Mouse (Mus musculus): ENCODE data around the gene Gprc6a. TPM values are rescaled to one million over a fixed set of nuclear protein-coding genes. Genes with fewer than 3 reads are reported as not detected.
A peak's percentile ranks its signal among the peaks of the same experiment; 100 is the strongest.

Gprc6a gene
- polyA plus RNA-seq (2015; fragmentation: Nextera tagmentation; extraction: Ambion mirVana): 0.06 and 0.12 TPM in 2 replicates

DNA sequence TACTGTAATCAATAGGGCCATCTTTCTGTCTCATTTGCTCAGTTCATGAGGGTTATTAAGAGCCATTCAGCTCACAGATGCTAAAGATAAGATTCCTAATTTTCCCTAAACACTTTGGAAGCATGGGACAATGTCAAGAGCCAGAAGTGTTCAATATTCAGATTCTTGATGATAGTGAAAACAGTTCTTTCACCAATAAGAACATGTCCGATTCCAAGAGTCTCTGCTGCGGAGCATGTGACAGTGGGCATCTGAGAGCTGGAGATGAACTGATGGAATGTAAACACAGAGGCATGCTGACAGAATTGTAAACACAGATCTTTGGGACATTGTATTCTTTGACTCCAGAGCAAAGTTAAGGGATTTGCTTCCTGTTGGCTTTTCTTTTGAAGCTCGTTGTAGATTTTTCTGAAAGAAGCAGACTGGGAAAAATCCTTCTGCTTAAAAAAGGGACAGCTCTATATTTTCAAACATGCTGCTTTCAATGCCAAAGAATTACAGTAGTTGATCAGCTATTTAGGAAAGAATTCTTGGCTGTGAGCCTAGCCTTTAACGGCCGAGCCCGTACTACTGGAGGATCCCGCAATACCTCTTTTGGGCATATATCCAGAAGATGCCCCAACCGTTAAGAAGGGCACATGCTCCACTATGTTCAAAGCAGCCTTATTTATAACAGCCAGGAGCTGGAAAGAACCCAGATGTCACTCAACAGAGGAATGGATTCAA is at the start of gene Gprc6a:
TSS of gene Gprc6a (minus strand) at position 51 of the 726 bp plus-strand sequence.
- H3K36me3 ChIP-seq (replicated peaks): no peaks in the 10 kb centered on the region
- H3K4me3 ChIP-seq (replicated peaks): no peak within 1 kb of the TSS
- no peaks in the 10 kb centered on the region for H3K27me3 ChIP-seq
- H3K27ac ChIP-seq (replicated peaks): no peak within 1 kb of the TSS
- H3K4me2 ChIP-seq: no peak within 1 kb of the TSS
- H3K9me3 ChIP-seq (replicated peaks): no peaks in the 10 kb centered on the region
- no peaks in the 10 kb centered on the region for H3K4me1 ChIP-seq (replicated peaks)
- WGBS (ENCODE audit: insufficient replicate concordance): 63% methylated on average over 8 of the region's 8 CpGs
- ATAC-seq (ENCODE audit: insufficient read depth): no peak; the same call in 1 of the 2 replicates
- H3K9ac ChIP-seq: no peak within 1 kb of the TSS

DNA sequence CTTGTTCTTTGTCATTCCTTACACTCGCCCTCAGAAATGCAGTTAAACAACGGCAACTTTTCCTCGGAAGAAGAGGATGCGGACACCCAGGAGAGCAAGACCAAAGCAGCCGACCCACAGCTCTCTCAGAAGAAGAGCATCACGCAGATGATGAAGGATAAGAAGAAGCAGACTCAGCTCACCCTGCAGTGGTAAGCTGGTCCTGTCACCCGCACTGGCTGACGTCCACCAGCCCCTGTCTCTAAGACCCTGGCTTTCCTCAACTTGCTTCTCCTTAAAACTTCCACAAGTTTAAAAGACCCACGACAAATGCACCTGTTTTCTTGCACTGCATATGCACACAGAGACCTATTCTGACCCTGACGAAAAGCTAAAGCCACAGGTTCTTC is 47.0 kb upstream of the Gprc6a start:
- H3K9me3 ChIP-seq (replicated peaks): no peaks in the 10 kb centered on the region
- no peak overlapping the region for H3K9ac ChIP-seq
- 11% methylated on average over 10 of the region's 10 CpGs for WGBS (ENCODE audit: insufficient replicate concordance)
- ATAC-seq (ENCODE audit: insufficient read depth): no peak
- peak overlapping the region; percentile 55 for H3K4me2 ChIP-seq
- H3K4me1 ChIP-seq (replicated peaks): no peaks in the 10 kb centered on the region
- H3K36me3 ChIP-seq (replicated peaks): no peaks in the 10 kb centered on the region
- H3K27ac ChIP-seq (replicated peaks): no peak overlapping the region
- peaks cover 25% of the 10 kb centered on the region for H3K27me3 ChIP-seq
- H3K4me3 ChIP-seq (replicated peaks): no peak overlapping the region

DNA sequence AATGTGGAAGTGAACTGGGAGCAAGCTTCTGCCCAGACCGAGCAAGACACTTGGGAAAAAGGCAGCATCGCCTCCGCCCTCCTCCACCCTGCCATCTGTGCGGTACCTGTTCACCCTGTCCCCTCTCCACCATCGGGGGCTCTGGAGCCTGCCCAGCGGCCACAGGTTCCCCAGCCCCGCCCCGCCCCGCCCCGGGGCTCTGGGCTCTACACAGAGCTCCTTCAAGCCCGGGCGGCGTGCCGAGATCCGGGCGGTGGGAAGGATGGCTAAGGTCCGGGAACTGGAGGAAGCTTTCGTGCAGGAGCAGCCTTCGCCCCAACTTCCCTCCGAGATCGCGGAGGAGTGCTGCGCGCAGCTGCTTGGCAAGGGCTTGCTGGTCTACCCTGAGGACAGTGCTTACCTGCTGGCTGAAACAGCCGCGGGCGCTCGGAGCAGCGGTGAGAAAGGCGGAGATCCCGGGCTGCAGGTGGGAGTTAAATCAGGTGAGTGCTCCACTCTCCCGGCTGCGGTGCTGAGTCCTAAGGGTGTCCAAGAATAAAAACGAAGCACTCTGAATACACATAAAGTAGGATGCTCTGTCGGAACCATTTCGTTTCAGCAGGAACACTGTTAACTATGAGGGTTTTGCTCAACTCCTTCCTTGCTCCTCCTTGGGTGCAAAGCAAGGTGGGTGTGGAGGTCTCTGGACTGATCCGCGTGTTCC is 46.4 kb upstream of the Gprc6a start, which contains the start of gene Rfx6:
TSS of gene Rfx6 (plus strand) at position 209 of the 703 bp plus-strand sequence.
- Histone ChIP-seq H3K9me3 (replicated peaks) (no peaks in the 10 kb centered on the region), H3K4me2 (peak within 1 kb of the TSS; percentile 55), H3K36me3 (replicated peaks) (no peaks in the 10 kb centered on the region), H3K4me1 (replicated peaks) (no peaks in the 10 kb centered on the region), H3K9ac (no peak within 1 kb of the TSS), H3K27me3 (peaks cover 25% of the 10 kb centered on the region), H3K27ac (replicated peaks) (no peak within 1 kb of the TSS), H3K4me3 (replicated peaks) (peak within 1 kb of the TSS; percentile 38)
- 2% methylated on average over 38 of the region's 38 CpGs for WGBS (ENCODE audit: insufficient replicate concordance)
- no peak for ATAC-seq (ENCODE audit: insufficient read depth)

DNA sequence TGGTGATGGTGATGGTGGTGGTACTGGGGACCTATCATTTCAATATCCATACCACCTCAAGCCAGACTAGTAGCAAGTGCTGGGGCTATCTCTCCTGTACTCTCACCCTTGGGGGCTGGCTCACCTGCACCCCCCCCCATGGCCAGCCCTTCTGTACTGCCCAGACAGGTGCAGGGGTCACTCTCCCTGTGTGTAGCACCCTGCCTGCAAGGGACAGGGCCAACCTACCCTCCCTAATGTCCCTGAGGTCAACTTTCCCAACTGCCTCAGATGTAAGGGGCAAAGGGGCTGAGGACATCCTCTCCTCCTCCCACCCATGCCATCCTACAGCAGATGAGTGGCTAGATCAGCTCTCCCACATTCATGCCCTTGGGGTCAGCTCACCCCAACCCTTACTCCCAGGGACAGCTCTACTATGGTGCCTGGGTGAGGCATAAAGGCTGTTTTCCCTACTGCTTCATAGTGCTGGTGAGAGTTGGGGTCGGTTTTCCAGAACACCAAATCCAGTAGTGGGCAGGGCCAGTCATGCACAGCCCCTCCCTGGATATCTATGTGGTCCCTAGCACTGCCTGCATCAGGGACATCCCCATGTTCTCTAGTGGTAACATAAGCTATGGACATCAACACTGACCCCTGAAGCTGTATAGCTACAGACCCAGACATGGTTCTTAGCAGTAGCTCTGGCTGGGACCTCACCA is 41.0 kb upstream of the Gprc6a start:
- 24% methylated on average over 1 of the region's 1 CpGs for WGBS (ENCODE audit: insufficient replicate concordance)
- no peak overlapping the region for H3K4me3 ChIP-seq (replicated peaks)
- ATAC-seq (ENCODE audit: insufficient read depth): no peak

DNA sequence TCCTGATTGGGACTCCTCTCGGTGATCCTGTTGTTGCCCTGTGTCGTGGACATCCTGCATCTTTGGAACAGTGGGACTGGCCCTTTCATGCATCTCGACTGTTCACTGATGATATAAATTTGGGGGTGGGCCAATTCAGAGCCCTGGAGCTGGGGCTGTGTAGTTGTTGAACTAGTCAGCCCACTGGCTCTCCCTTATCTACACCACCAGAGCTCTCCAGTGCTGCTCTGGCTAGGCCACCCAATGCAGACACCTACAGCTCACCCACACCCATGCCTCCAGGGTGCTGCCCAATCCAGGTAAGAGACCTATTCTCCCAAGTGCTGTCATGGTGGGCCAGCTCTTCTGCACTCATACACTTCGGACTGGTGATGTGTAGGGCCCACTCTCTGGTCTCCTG is 40.3 kb upstream of the Gprc6a start:
- no peak overlapping the region for H3K4me3 ChIP-seq (replicated peaks)
- H3K27ac ChIP-seq (replicated peaks): no peak overlapping the region
- H3K9me3 ChIP-seq (replicated peaks): no peaks in the 10 kb centered on the region
- WGBS (ENCODE audit: insufficient replicate concordance): 50% methylated on average over 4 of the region's 4 CpGs
- ATAC-seq (ENCODE audit: insufficient read depth): no peak
- H3K4me1 ChIP-seq (replicated peaks): no peaks in the 10 kb centered on the region
- H3K9ac ChIP-seq: no peak overlapping the region
- H3K36me3 ChIP-seq (replicated peaks): no peaks in the 10 kb centered on the region
- H3K27me3 ChIP-seq: peaks cover 5% of the 10 kb centered on the region
- H3K4me2 ChIP-seq: no peak overlapping the region

More for the DNA sequence above, 41.0 kb upstream of the Gprc6a start:
- Histone ChIP-seq H3K36me3 (replicated peaks) (no peaks in the 10 kb centered on the region), H3K4me1 (replicated peaks) (no peaks in the 10 kb centered on the region), H3K9me3 (replicated peaks) (no peaks in the 10 kb centered on the region), H3K27ac (replicated peaks) (no peak overlapping the region), H3K27me3 (peaks cover 11% of the 10 kb centered on the region), H3K9ac (no peak overlapping the region), H3K4me2 (no peak overlapping the region)

DNA sequence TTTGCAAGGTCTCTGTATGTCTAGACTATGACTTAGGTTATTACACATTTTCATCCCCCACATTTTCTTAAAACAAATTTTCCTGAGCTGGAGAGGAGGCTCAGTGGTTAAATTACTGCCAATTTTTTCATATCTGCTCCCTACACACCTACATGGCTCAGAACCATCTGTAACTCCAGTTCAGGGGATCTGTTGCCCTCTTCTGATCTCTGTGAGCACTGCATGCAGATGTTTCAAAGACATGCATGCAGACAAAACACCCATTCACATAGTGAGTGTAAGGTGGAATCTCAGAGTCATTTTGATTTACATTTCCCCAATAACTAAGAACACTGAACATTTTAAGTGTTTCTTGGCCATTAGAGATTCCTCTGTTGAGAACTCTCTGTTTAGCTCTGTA is 38.1 kb upstream of the Gprc6a start:
- Histone ChIP-seq H3K9ac (no peak overlapping the region), H3K27me3 (no peaks in the 10 kb centered on the region), H3K4me1 (replicated peaks) (no peaks in the 10 kb centered on the region), H3K4me3 (replicated peaks) (no peak overlapping the region), H3K27ac (replicated peaks) (no peak overlapping the region), H3K36me3 (replicated peaks) (no peaks in the 10 kb centered on the region), H3K9me3 (replicated peaks) (no peaks in the 10 kb centered on the region), H3K4me2 (no peak overlapping the region)
- no peak for ATAC-seq (ENCODE audit: insufficient read depth)

DNA sequence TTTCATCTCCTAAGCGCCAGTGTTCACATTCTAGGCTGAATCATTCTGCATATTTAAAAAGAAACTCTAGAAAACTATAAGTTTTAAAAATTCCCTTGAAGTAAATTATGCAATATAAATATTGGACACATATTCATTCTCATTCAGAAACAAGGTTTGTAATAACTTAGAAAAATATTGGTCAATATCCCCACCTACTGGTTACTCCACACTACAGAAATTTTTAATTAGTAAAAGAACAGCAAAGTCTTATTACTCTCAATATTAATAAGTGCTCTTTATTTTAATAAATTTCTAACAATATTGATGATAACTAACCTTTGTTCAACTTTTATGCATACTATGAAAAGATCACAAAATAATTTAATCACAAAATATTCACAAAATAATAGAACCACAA is 26.1 kb upstream of the Gprc6a start:
- Histone ChIP-seq H3K4me2 (no peak overlapping the region), H3K36me3 (replicated peaks) (no peaks in the 10 kb centered on the region), H3K9me3 (replicated peaks) (no peaks in the 10 kb centered on the region), H3K4me3 (replicated peaks) (no peak overlapping the region), H3K27ac (replicated peaks) (no peak overlapping the region), H3K9ac (no peak overlapping the region), H3K27me3 (no peaks in the 10 kb centered on the region), H3K4me1 (replicated peaks) (no peaks in the 10 kb centered on the region)
- no peak for ATAC-seq (ENCODE audit: insufficient read depth)
- 52% methylated on average over 1 of the region's 1 CpGs for WGBS (ENCODE audit: insufficient replicate concordance)

DNA sequence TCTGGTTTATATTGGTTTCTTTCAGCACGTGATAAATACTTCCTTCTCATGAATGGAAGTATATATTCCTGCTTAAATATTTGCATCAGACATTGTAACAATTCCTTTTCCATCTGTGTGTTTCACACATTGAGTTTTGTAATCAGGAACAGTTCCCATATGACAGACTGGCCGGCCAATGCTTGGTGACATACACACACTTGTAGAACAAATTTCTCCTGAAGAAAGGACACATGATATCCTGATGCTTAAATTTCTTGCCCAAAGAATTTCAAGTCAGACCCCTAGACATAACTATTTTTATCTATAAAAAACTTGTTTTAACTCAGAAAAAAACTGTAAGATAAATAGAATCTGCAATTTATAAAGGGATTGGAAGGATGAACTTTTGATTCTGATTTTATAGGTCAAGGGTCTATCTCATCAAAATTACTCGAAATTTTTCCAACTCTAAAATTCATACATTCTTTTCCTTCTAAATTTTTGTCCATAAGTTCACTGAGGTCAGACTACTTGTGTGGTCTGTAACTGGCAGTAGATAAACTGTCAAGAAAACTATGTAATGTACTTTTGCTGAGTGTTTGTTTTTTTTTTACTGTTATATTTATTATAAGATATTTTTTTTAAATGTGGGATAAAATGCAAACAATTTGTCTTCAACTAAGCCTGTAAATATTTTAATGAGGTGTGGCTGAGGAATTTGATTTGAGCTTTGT is 18.4 kb upstream of the Gprc6a start:
- H3K27me3 ChIP-seq: no peaks in the 10 kb centered on the region
- no peaks in the 10 kb centered on the region for H3K9me3 ChIP-seq (replicated peaks)
- WGBS (ENCODE audit: insufficient replicate concordance): 34% methylated on average over 3 of the region's 3 CpGs
- no peak for ATAC-seq (ENCODE audit: insufficient read depth)
- H3K36me3 ChIP-seq (replicated peaks): no peaks in the 10 kb centered on the region
- H3K4me1 ChIP-seq (replicated peaks): no peaks in the 10 kb centered on the region
- H3K9ac ChIP-seq: no peak overlapping the region
- no peak overlapping the region for H3K27ac ChIP-seq (replicated peaks)
- no peak overlapping the region for H3K4me2 ChIP-seq
- no peak overlapping the region for H3K4me3 ChIP-seq (replicated peaks)

DNA sequence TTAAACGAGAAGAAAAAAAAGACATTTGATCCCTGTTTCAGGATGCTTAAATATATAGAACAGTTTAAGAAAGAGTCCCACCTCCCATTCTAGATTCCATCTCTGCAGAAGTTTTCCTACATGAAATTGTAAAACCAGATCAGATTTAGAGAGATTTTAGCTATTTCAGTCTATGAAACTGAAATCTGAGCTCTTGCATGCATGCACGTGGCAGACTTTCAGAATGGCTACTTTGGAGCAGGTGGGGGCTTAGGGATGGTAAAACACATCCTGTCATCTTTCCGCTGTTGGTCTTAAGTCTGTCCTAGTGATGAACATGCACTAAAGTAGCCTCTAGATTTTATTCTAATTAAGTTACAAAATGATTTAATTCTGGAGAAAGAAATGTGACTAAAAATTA is 10.1 kb downstream of the Gprc6a start:
- no peak overlapping the region for H3K27ac ChIP-seq (replicated peaks)
- WGBS (ENCODE audit: insufficient replicate concordance): 63% methylated on average over 3 of the region's 3 CpGs

DNA sequence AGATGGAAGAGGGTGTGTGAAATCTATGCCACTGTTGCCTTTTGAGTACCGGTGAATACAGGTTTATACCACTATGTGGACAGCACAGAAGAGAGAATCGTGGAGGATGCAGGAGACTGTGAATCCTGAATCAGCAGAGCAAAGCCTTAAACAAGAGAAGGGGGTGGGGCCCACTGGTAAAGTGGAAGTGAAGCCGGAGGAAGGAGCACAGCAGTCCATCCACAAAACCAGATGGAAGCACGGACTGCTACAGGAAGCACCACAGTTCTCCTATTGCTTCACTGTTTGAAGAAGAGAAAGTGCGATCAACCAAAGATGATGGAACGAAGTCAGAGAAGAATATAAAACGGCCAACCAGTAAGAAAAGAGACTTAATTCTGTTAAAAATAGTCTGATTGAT is 11.1 kb downstream of the Gprc6a start:
- Histone ChIP-seq H3K27ac (replicated peaks) (no peak overlapping the region), H3K4me1 (replicated peaks) (no peaks in the 10 kb centered on the region), H3K9me3 (replicated peaks) (no peaks in the 10 kb centered on the region), H3K4me3 (replicated peaks) (no peak overlapping the region), H3K4me2 (no peak overlapping the region), H3K9ac (no peak overlapping the region), H3K36me3 (replicated peaks) (no peaks in the 10 kb centered on the region), H3K27me3 (no peaks in the 10 kb centered on the region)
- 53% methylated on average over 7 of the region's 7 CpGs for WGBS (ENCODE audit: insufficient replicate concordance)
- ATAC-seq (ENCODE audit: insufficient read depth): no peak

More for the DNA sequence above, 10.1 kb downstream of the Gprc6a start:
- no peaks in the 10 kb centered on the region for H3K4me1 ChIP-seq (replicated peaks)
- H3K36me3 ChIP-seq (replicated peaks): no peaks in the 10 kb centered on the region
- no peak for ATAC-seq (ENCODE audit: insufficient read depth)
- no peaks in the 10 kb centered on the region for H3K27me3 ChIP-seq
- no peak overlapping the region for H3K4me2 ChIP-seq
- no peak overlapping the region for H3K4me3 ChIP-seq (replicated peaks)
- no peak overlapping the region for H3K9ac ChIP-seq
- H3K9me3 ChIP-seq (replicated peaks): no peaks in the 10 kb centered on the region

DNA sequence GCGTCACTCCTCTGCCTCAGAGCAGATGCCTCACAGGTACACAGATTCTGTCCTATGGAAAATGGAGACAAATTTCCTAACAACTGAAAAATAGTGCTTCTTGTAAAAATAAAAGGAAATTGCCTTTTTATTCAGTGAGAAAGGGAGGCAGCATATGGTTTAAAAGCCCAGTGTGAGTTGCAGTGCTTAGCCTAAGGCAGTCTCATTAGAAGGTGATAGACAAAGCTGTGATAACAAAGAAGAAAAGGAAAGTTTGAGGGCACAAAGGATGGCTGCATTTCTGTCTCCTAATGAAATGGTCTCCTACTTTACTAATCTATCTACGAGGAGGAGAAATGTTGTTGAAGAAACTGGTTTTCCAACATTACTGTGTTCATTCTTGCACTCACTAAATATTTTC is 12.7 kb downstream of the Gprc6a start:
- Histone ChIP-seq H3K27me3 (no peaks in the 10 kb centered on the region), H3K4me3 (replicated peaks) (no peak overlapping the region), H3K4me2 (no peak overlapping the region), H3K4me1 (replicated peaks) (no peaks in the 10 kb centered on the region), H3K9me3 (replicated peaks) (no peaks in the 10 kb centered on the region), H3K36me3 (replicated peaks) (no peaks in the 10 kb centered on the region), H3K27ac (replicated peaks) (no peak overlapping the region), H3K9ac (no peak overlapping the region)
- 51% methylated on average over 2 of the region's 2 CpGs for WGBS (ENCODE audit: insufficient replicate concordance)
- ATAC-seq (ENCODE audit: insufficient read depth): no peak
